Mouse (Mus musculus): Measurements from ENCODE around the gene Serinc5. TPM values are rescaled to one million over a fixed set of nuclear protein-coding genes. Genes with fewer than 3 reads are reported as not detected.

Gene Serinc5
- polyA plus RNA-seq, 1 experiment from 2014 or later = 9.7 TPM

GRCm38 (mm10) chr13:92649111-92649510 lies 38.2 kb downstream of the Serinc5 start:
- Histone ChIP-seq H3K27ac (ENCODE audit: low read depth, low read length) (no peak overlapping the region), H3K27me3 (ENCODE audit: control insufficient read depth, insufficient read depth, low read length) (no peaks in the 10 kb centered on the region), H3K9ac (ENCODE audit: low read length) (no peak overlapping the region), H3K4me1 (ENCODE audit: control insufficient read depth, insufficient read depth, low read length) (no peaks in the 10 kb centered on the region; the same call in 1 of the 2 replicates), H3K9me3 (ENCODE audit: control insufficient read depth, low read length) (no peaks in the 10 kb centered on the region), H3K4me3 (ENCODE audit: low read depth, low read length) (no peak overlapping the region), H3K4me2 (no peak overlapping the region), H3K36me3 (ENCODE audit: control insufficient read depth, insufficient read depth, low read length) (no peaks in the 10 kb centered on the region)
- DNase-seq (ENCODE audit: low spot score, missing footprints) = peak; percentile 8
- no peak for ATAC-seq (ENCODE audit: low FRiP score)
- WGBS = 87% methylated on average over 10 of the region's 10 CpGs

- no peaks in the 10 kb centered on the region; the same call in 1 of the 2 replicates for H3K4me1 ChIP-seq (ENCODE audit: control insufficient read depth, insufficient read depth, low read length)
- no peak for DNase-seq (ENCODE audit: low spot score, missing footprints)
- H3K4me2 ChIP-seq = no peak overlapping the region
- 66% methylated on average over 2 of the region's 2 CpGs for WGBS
- H3K4me3 ChIP-seq (ENCODE audit: low read depth, low read length) = no peak overlapping the region
- H3K27me3 ChIP-seq (ENCODE audit: control insufficient read depth, insufficient read depth, low read length) = no peaks in the 10 kb centered on the region
- ATAC-seq (ENCODE audit: low FRiP score) = no peak
- H3K9ac ChIP-seq (ENCODE audit: low read length) = no peak overlapping the region
- no peak overlapping the region for H3K27ac ChIP-seq (ENCODE audit: low read depth, low read length)
- no peaks in the 10 kb centered on the region for H3K36me3 ChIP-seq (ENCODE audit: control insufficient read depth, insufficient read depth, low read length)
- H3K9me3 ChIP-seq (ENCODE audit: control insufficient read depth, low read length) = no peaks in the 10 kb centered on the region
Measured at GRCm38 (mm10) chr13:92650956-92651355, 40.1 kb downstream of the Serinc5 start.

- DNase-seq (ENCODE audit: low spot score, missing footprints) = peak; percentile 4
- no peak for ATAC-seq (ENCODE audit: low FRiP score)
- no peaks in the 10 kb centered on the region for H3K36me3 ChIP-seq (ENCODE audit: control insufficient read depth, insufficient read depth, low read length)
- no peaks in the 10 kb centered on the region for H3K27me3 ChIP-seq (ENCODE audit: control insufficient read depth, insufficient read depth, low read length)
- 75% methylated on average over 2 of the region's 2 CpGs for WGBS
- no peaks in the 10 kb centered on the region for H3K9me3 ChIP-seq (ENCODE audit: control insufficient read depth, low read length)
- no peak overlapping the region for H3K9ac ChIP-seq (ENCODE audit: low read length)
- H3K4me3 ChIP-seq (ENCODE audit: low read depth, low read length) = no peak overlapping the region
- H3K4me1 ChIP-seq (ENCODE audit: control insufficient read depth, insufficient read depth, low read length) = peaks cover 2% of the 10 kb centered on the region; the same call in 1 of the 2 replicates
- no peak overlapping the region for H3K4me2 ChIP-seq
- H3K27ac ChIP-seq (ENCODE audit: low read depth, low read length) = no peak overlapping the region
Measured at GRCm38 (mm10) chr13:92652498-92652897, 41.6 kb downstream of the Serinc5 start.

- DNase-seq (ENCODE audit: low spot score, missing footprints) = peak; percentile 66
- no peak overlapping the region for H3K4me3 ChIP-seq (ENCODE audit: low read depth, low read length)
- H3K9ac ChIP-seq (ENCODE audit: low read length) = no peak overlapping the region
- peaks cover 2% of the 10 kb centered on the region; the same call in 1 of the 2 replicates for H3K4me1 ChIP-seq (ENCODE audit: control insufficient read depth, insufficient read depth, low read length)
- H3K27ac ChIP-seq (ENCODE audit: low read depth, low read length) = no peak overlapping the region
- H3K27me3 ChIP-seq (ENCODE audit: control insufficient read depth, insufficient read depth, low read length) = no peaks in the 10 kb centered on the region
- no peak for ATAC-seq (ENCODE audit: low FRiP score)
- H3K4me2 ChIP-seq = no peak overlapping the region
- no peaks in the 10 kb centered on the region for H3K36me3 ChIP-seq (ENCODE audit: control insufficient read depth, insufficient read depth, low read length)
- H3K9me3 ChIP-seq (ENCODE audit: control insufficient read depth, low read length) = no peaks in the 10 kb centered on the region
- 35% methylated on average over 5 of the region's 5 CpGs for WGBS
Measured at GRCm38 (mm10) chr13:92653283-92653682, 42.4 kb downstream of the Serinc5 start.

GRCm38 (mm10) chr13:92656815-92657513 lies 46.1 kb downstream of the Serinc5 start:
- H3K9ac ChIP-seq (ENCODE audit: low read length) = no peak overlapping the region
- no peaks in the 10 kb centered on the region for H3K27me3 ChIP-seq (ENCODE audit: control insufficient read depth, insufficient read depth, low read length)
- no peaks in the 10 kb centered on the region for H3K9me3 ChIP-seq (ENCODE audit: control insufficient read depth, low read length)
- WGBS = 80% methylated on average over 4 of the region's 4 CpGs
- 0 out of 2 replicates have a peak, but pooled peaks have one; percentile 40 for ATAC-seq (ENCODE audit: low FRiP score)
- peaks cover 2% of the 10 kb centered on the region; the same call in 1 of the 2 replicates for H3K4me1 ChIP-seq (ENCODE audit: control insufficient read depth, insufficient read depth, low read length)
- DNase-seq (ENCODE audit: low spot score, missing footprints) = peak; percentile 78
- H3K27ac ChIP-seq (ENCODE audit: low read depth, low read length) = no peak overlapping the region
- H3K4me2 ChIP-seq = no peak overlapping the region
- no peak overlapping the region for H3K4me3 ChIP-seq (ENCODE audit: low read depth, low read length)
- no peaks in the 10 kb centered on the region for H3K36me3 ChIP-seq (ENCODE audit: control insufficient read depth, insufficient read depth, low read length)

- Histone ChIP-seq H3K27ac (ENCODE audit: low read depth, low read length) (no peak overlapping the region), H3K9me3 (ENCODE audit: control insufficient read depth, low read length) (no peaks in the 10 kb centered on the region), H3K4me2 (no peak overlapping the region), H3K4me1 (ENCODE audit: control insufficient read depth, insufficient read depth, low read length) (peaks cover 2% of the 10 kb centered on the region; the same call in 1 of the 2 replicates), H3K36me3 (ENCODE audit: control insufficient read depth, insufficient read depth, low read length) (no peaks in the 10 kb centered on the region), H3K4me3 (ENCODE audit: low read depth, low read length) (no peak overlapping the region), H3K9ac (ENCODE audit: low read length) (no peak overlapping the region), H3K27me3 (ENCODE audit: control insufficient read depth, insufficient read depth, low read length) (no peaks in the 10 kb centered on the region)
- no peak for ATAC-seq (ENCODE audit: low FRiP score)
- peak; percentile 49 for DNase-seq (ENCODE audit: low spot score, missing footprints)
- 92% methylated on average over 3 of the region's 3 CpGs for WGBS
Measured at GRCm38 (mm10) chr13:92659611-92660010, 48.7 kb downstream of the Serinc5 start.

- Histone ChIP-seq H3K27me3 (ENCODE audit: control insufficient read depth, insufficient read depth, low read length) (no peaks in the 10 kb centered on the region), H3K9me3 (ENCODE audit: control insufficient read depth, low read length) (no peaks in the 10 kb centered on the region), H3K36me3 (ENCODE audit: control insufficient read depth, insufficient read depth, low read length) (no peaks in the 10 kb centered on the region), H3K9ac (ENCODE audit: low read length) (no peak overlapping the region), H3K4me3 (ENCODE audit: low read depth, low read length) (no peak overlapping the region), H3K4me1 (ENCODE audit: control insufficient read depth, insufficient read depth, low read length) (no peaks in the 10 kb centered on the region), H3K27ac (ENCODE audit: low read depth, low read length) (no peak overlapping the region), H3K4me2 (no peak overlapping the region)
- ATAC-seq (ENCODE audit: low FRiP score) = no peak
- WGBS = 77% methylated on average over 8 of the region's 8 CpGs
- DNase-seq (ENCODE audit: low spot score, missing footprints) = no peak
Measured at GRCm38 (mm10) chr13:92662555-92663286, 51.8 kb downstream of the Serinc5 start.

- ATAC-seq (ENCODE audit: low FRiP score) (no peak), DNase-seq (ENCODE audit: low spot score, missing footprints) (peak; percentile 28)
- H3K4me3 ChIP-seq (ENCODE audit: low read depth, low read length) = no peak overlapping the region
- no peaks in the 10 kb centered on the region for H3K9me3 ChIP-seq (ENCODE audit: control insufficient read depth, low read length)
- no peak overlapping the region for H3K4me2 ChIP-seq
- no peaks in the 10 kb centered on the region for H3K27me3 ChIP-seq (ENCODE audit: control insufficient read depth, insufficient read depth, low read length)
- WGBS = 82% methylated on average over 4 of the region's 4 CpGs
- no peaks in the 10 kb centered on the region for H3K36me3 ChIP-seq (ENCODE audit: control insufficient read depth, insufficient read depth, low read length)
- H3K4me1 ChIP-seq (ENCODE audit: control insufficient read depth, insufficient read depth, low read length) = no peaks in the 10 kb centered on the region
- H3K27ac ChIP-seq (ENCODE audit: low read depth, low read length) = no peak overlapping the region
- no peak overlapping the region for H3K9ac ChIP-seq (ENCODE audit: low read length)
Measured at GRCm38 (mm10) chr13:92665008-92665407, 54.1 kb downstream of the Serinc5 start.

Data from midbrain, embryonic 11.5 days (tissue).